Mouse (Mus musculus): ENCODE measurements at regions not wholly inside any gene's neighbourhood (a gene's known extent, or its start where the extent isn't known, plus 50 kb on each side); places are given as distances from the start of the nearest gene placed in this dataset.
"Not testable (repeated sequence)": the region's sequence is repeated elsewhere in the genome, so short reads cannot be mapped to it uniquely, and the experiment has no call there.

GRCm38 (mm10) chr8:103632543-103632942, 468.9 kb upstream of the Cdh5 start:
- DNase-seq (ENCODE audit: low read depth, low spot score) = peak; percentile 3

GRCm38 (mm10) chr8:103634951-103635350, 466.5 kb upstream of the Cdh5 start:
- DNase-seq (ENCODE audit: low read depth, low spot score) = no peak

- no peak for DNase-seq (ENCODE audit: low read depth, low spot score)
These were observed 457.8 kb upstream of the Cdh5 start for GRCm38 (mm10) chr8:103643621-103644020.

GRCm38 (mm10) chr8:103644106-103644505, 457.3 kb upstream of the Cdh5 start:
- no peak for DNase-seq (ENCODE audit: low read depth, low spot score)

- no peak for DNase-seq (ENCODE audit: low read depth, low spot score)
These were observed 456.6 kb upstream of the Cdh5 start for GRCm38 (mm10) chr8:103644845-103645244.

- DNase-seq (ENCODE audit: low read depth, low spot score) = no peak
These were observed 436.6 kb upstream of the Cdh5 start for GRCm38 (mm10) chr8:103664796-103665195.

GRCm38 (mm10) chr8:103686233-103686632, 415.2 kb upstream of the Cdh5 start:
- not testable (repeated sequence) for DNase-seq (ENCODE audit: low read depth, low spot score)

GRCm38 (mm10) chr8:103690438-103690837, 411.0 kb upstream of the Cdh5 start:
- no peak for DNase-seq (ENCODE audit: low read depth, low spot score)

- no peak for DNase-seq (ENCODE audit: low read depth, low spot score)
These were observed 407.9 kb upstream of the Cdh5 start for GRCm38 (mm10) chr8:103693531-103693930.

- no peak for DNase-seq (ENCODE audit: low read depth, low spot score)
These were observed 407.0 kb upstream of the Cdh5 start for GRCm38 (mm10) chr8:103694331-103694891.

- no peak for DNase-seq (ENCODE audit: low read depth, low spot score)
These were observed 402.4 kb upstream of the Cdh5 start for GRCm38 (mm10) chr8:103699016-103699520.

- DNase-seq (ENCODE audit: low read depth, low spot score) = no peak
These were observed 399.2 kb upstream of the Cdh5 start for GRCm38 (mm10) chr8:103702236-103702635.

GRCm38 (mm10) chr8:103706084-103706483, 395.3 kb upstream of the Cdh5 start:
- DNase-seq (ENCODE audit: low read depth, low spot score) = no peak

GRCm38 (mm10) chr8:103710871-103711270, 390.6 kb upstream of the Cdh5 start:
- not testable (repeated sequence) for DNase-seq (ENCODE audit: low read depth, low spot score)

GRCm38 (mm10) chr8:103717723-103718122, 383.7 kb upstream of the Cdh5 start:
- no peak for DNase-seq (ENCODE audit: low read depth, low spot score)

GRCm38 (mm10) chr8:103733466-103733865, 368.0 kb upstream of the Cdh5 start:
- DNase-seq (ENCODE audit: low read depth, low spot score) = no peak

GRCm38 (mm10) chr8:103738330-103738729, 363.1 kb upstream of the Cdh5 start:
- no peak for DNase-seq (ENCODE audit: low read depth, low spot score)

GRCm38 (mm10) chr8:103741395-103741794, 360.0 kb upstream of the Cdh5 start:
- no peak for DNase-seq (ENCODE audit: low read depth, low spot score)

GRCm38 (mm10) chr8:103748734-103749133, 352.7 kb upstream of the Cdh5 start:
- no peak for DNase-seq (ENCODE audit: low read depth, low spot score)

GRCm38 (mm10) chr8:103750278-103751097, 350.9 kb upstream of the Cdh5 start:
- no peak for DNase-seq (ENCODE audit: low read depth, low spot score)

- no peak for DNase-seq (ENCODE audit: low read depth, low spot score)
These were observed 350.3 kb upstream of the Cdh5 start for GRCm38 (mm10) chr8:103751161-103751560.

- DNase-seq (ENCODE audit: low read depth, low spot score) = no peak
These were observed 337.6 kb upstream of the Cdh5 start for GRCm38 (mm10) chr8:103763821-103764220.

GRCm38 (mm10) chr8:103779658-103780057, 321.8 kb upstream of the Cdh5 start:
- no peak for DNase-seq (ENCODE audit: low read depth, low spot score)

All from CD4-positive helper T cell, adult 2 months (primary cell).